In genomic region chr1:131942621-131943590, GRCm38 (mm10) we compare ENCODE assay signal across 13 mouse cellular contexts. TPM values are rescaled to one million over a fixed set of nuclear protein-coding genes. Genes with fewer than 3 reads are reported as not detected.
DNase-seq lines count a peak whose midpoint lies in the region; ATAC-seq and TF ChIP-seq lines count a peak whose summit lies in the region.
"Had no signal": no experiment of that assay in that cellular context is flagged by ENCODE, and none has a peak within 500 bp of the region (broad histone marks: within the 10 kb centered on the region; RNA-seq: fewer than 3 reads in every experiment).

No protein-coding gene starts in this region.

- H3K27ac ChIP-seq in limb, embryonic 14.5 days (replicated peaks; ENCODE audit: low read depth, low read length) = no peak overlapping the region
- H3K27ac ChIP-seq in limb, embryonic 10.5 days = no peak overlapping the region
- H3K27ac ChIP-seq in heart, embryonic 15.5 days = peak overlapping the region; percentile 17; the same call in 1 of the 2 replicates
- H3K27ac ChIP-seq: hindbrain, postnatal 0 days had no signal

- no peaks in the 10 kb centered on the region for H3K4me1 ChIP-seq in limb, embryonic 14.5 days (ENCODE audit: control insufficient read depth, insufficient read depth, low read length)
- peaks cover 13% of the 10 kb centered on the region for H3K4me1 ChIP-seq in limb, embryonic 10.5 days
- H3K4me1 ChIP-seq in heart, embryonic 15.5 days (replicated peaks) = peaks cover 37% of the 10 kb centered on the region

- H3K4me3 ChIP-seq in limb, embryonic 14.5 days (replicated peaks; ENCODE audit: low read length) = no peak overlapping the region
- H3K4me3 ChIP-seq in limb, embryonic 10.5 days = no peak overlapping the region
- no peak overlapping the region for H3K4me3 ChIP-seq in heart, embryonic 15.5 days

- intact Hi-C loops in gastrocnemius, postnatal 36 days (cut with DNase I) = no loop called here

- H3K27me3 ChIP-seq in limb, embryonic 14.5 days (ENCODE audit: control insufficient read depth, insufficient read depth, low read length) = no peaks in the 10 kb centered on the region
- no peaks in the 10 kb centered on the region for H3K27me3 ChIP-seq in limb, embryonic 10.5 days (ENCODE audit: low read depth, poor library complexity, severe bottlenecking)
- no peaks in the 10 kb centered on the region for H3K27me3 ChIP-seq in heart, embryonic 15.5 days

- 65% methylated on average over 16 of the region's 16 CpGs for WGBS in limb, embryonic 14.5 days
- 75% methylated on average over 16 of the region's 16 CpGs for WGBS in limb, embryonic 10.5 days
- WGBS in heart, embryonic 15.5 days = 44% methylated on average over 16 of the region's 16 CpGs

- no peak for TF ChIP-seq POLR2A in limb, embryonic 14.5 days (IDR thresholded peaks at IDR 0.05; ENCODE audit: borderline replicate concordance, extremely low read depth, insufficient read depth, insufficient read length)

- no peak overlapping the region for H3K9ac ChIP-seq in limb, embryonic 14.5 days (ENCODE audit: low read depth, low read length, severe bottlenecking)
- no peak overlapping the region for H3K9ac ChIP-seq in heart, embryonic 15.5 days

- 0 out of 2 replicates have a peak, but pooled peaks cover 2% of the 10 kb centered on the region for H3K36me3 ChIP-seq in limb, embryonic 14.5 days (ENCODE audit: control insufficient read depth, insufficient read depth, low read length)
- H3K36me3 ChIP-seq in limb, embryonic 10.5 days = peaks cover 4% of the 10 kb centered on the region
- H3K36me3 ChIP-seq in heart, embryonic 15.5 days = no peaks in the 10 kb centered on the region

- peak; percentile 57 for DNase-seq in limb, embryonic 14.5 days (ENCODE audit: low spot score)
- DNase-seq in limb, embryonic 10.5 days (ENCODE audit: low spot score) = no peak
- DNase-seq in R1 (ENCODE audit: low read depth, low spot score) = peak; percentile 47
- DNase-seq in spleen, postnatal 14 days (ENCODE audit: low spot score in 2 of 2) = no peak
- DNase-seq in gastrocnemius, postnatal 36 days = no peak
- DNase-seq in lung, postnatal 10 days = no peak
- DNase-seq: cerebellum, postnatal 10 days; gastrocnemius, postnatal 25 days; lung, adult 18-20 months had no signal

- H3K4me2 ChIP-seq in limb, embryonic 14.5 days (replicated peaks; ENCODE audit: low read depth, low read length, severe bottlenecking) = no peak overlapping the region
- H3K4me2 ChIP-seq in heart, embryonic 15.5 days = no peak overlapping the region

- no peaks in the 10 kb centered on the region for H3K9me3 ChIP-seq in limb, embryonic 14.5 days (ENCODE audit: control insufficient read depth, low read length)
- no peaks in the 10 kb centered on the region for H3K9me3 ChIP-seq in limb, embryonic 10.5 days (replicated peaks)
- H3K9me3 ChIP-seq in heart, embryonic 15.5 days (replicated peaks) = no peaks in the 10 kb centered on the region

- ATAC-seq in limb, embryonic 14.5 days (ENCODE audit: low FRiP score, low read depth) = peak; percentile 23; the same call in 1 of the 2 replicates
- no peak; the same call in 1 of the 2 replicates for ATAC-seq in heart, embryonic 15.5 days (replicated peaks; ENCODE audit: insufficient number of reproducible peaks, insufficient read depth, low FRiP score, low read depth)
- peak; percentile 73 for ATAC-seq in megakaryocyte progenitor cell, adult 5-6 weeks (replicated peaks; ENCODE audit: poor library complexity)
- ATAC-seq: hindbrain, postnatal 0 days had no signal

RNA-seq across cellular contexts. Expression of gene Slc45a3, which starts 19.9 kb away (rescaled TPM):
- polyA plus RNA-seq in limb, embryonic 14.5 days (2012; rRNA removed) = 9.9 and 13.1 TPM in 2 replicates
- polyA plus RNA-seq in limb, embryonic 14.5 days (2014; fragmentation: Nextera tagmentation; extraction: Ambion mirVana) = 10.5 and 11.1 TPM in 2 replicates
- 1.7 and 2.0 TPM in 2 replicates for polyA plus RNA-seq in limb, embryonic 10.5 days (2016; fragmentation: Nextera tagmentation; extraction: Ambion mirVana)
- 4.0 and 6.0 TPM in 2 replicates for polyA plus RNA-seq in heart, embryonic 15.5 days (2015; fragmentation: Nextera tagmentation; extraction: Ambion mirVana)
- total RNA-seq in megakaryocyte progenitor cell, adult 5-6 weeks (2015) = 1.6 and 2.7 TPM in 2 replicates
- 1.1 and 1.6 TPM in 2 replicates for total RNA-seq in megakaryocyte progenitor cell, adult 5-6 weeks (2017)
- 1 to 10 TPM; 1.9 to 2.1 TPM for total RNA-seq in gastrocnemius, postnatal 36 days (2021)
- total RNA-seq: monocyte, adult 5-6 weeks had no signal

RNA-seq across cellular contexts. Expression of gene Nucks1, which starts 32.6 kb away (rescaled TPM):
- polyA plus RNA-seq in limb, embryonic 14.5 days (2012; rRNA removed) = 68.0 and 68.4 TPM in 2 replicates
- polyA plus RNA-seq in limb, embryonic 14.5 days (2014; fragmentation: Nextera tagmentation; extraction: Ambion mirVana) = 52.0 and 53.9 TPM in 2 replicates
- 97.8 and 110 TPM in 2 replicates for polyA plus RNA-seq in limb, embryonic 10.5 days (2016; fragmentation: Nextera tagmentation; extraction: Ambion mirVana)
- 41.6 and 42.3 TPM in 2 replicates for polyA plus RNA-seq in heart, embryonic 15.5 days (2015; fragmentation: Nextera tagmentation; extraction: Ambion mirVana)
- 205 and 208 TPM in 2 replicates for total RNA-seq in megakaryocyte progenitor cell, adult 5-6 weeks (2015)
- total RNA-seq in megakaryocyte progenitor cell, adult 5-6 weeks (2017) = 299 and 362 TPM in 2 replicates
- total RNA-seq in gastrocnemius, postnatal 36 days (2021) = 10 to 100 TPM; 55.6 to 61.1 TPM

Comparison
In these comparisons a context has a peak if more than half of its experiments do, and no peak if none do; other contexts are left out.
1. DNase-seq: peak in limb, embryonic 14.5 days (single experiment) and R1 (single experiment); none in limb, embryonic 10.5 days (single experiment), spleen, postnatal 14 days (0 of 2), gastrocnemius, postnatal 36 days (0 of 2) and lung, postnatal 10 days (single experiment).